Mouse (Mus musculus): ENCODE data around the gene Cacng7.
"Not testable (repeated sequence)": the region's sequence is repeated elsewhere in the genome, so short reads cannot be mapped to it uniquely, and the experiment has no call there.

The Cacng7 gene

GRCm38 (mm10) chr7:3389444-3390412, 57.0 kb downstream of the Cacng7 start:
- DNase-seq (ENCODE audit: low read depth, low spot score) = no peak

DNA sequence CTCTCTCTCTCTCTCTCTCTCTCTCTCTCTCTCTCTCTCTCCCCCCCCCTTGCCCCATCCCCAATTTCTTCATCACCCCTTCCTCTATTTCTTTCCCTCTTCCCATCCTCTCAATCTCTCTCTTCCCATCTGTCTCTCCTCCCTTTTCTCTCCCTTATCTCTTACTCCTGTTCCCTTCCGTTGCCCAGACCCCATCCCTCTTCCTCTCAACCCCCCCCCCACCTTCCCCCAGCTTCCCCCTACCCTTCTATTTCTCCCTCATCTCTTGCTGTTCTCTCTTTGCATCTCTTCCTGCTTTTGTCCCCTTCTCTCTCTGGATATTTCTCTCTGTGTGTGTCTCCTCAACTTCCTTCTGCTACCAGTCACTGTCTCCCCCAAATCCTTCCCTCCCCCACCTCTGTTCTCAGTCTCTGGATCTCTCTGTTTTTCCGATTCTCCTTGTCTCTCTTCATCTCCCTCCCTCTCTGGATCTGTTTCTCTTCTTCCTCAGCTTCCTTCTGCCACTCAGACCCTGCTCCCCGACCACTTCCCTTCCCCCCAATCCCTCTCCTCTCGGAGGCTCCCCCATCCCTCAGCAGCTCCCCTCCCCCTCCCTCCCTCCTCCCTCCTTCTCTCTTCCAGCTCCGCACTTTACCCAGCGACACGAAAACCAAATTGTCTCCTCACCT, 57.8 kb downstream of the Cacng7 start, which contains the start of gene Cacng8:
Gene Cacng8, plus strand, starts transcription at position 271 of the 668 bp plus-strand sequence.
- no peak for DNase-seq (ENCODE audit: low read depth, low spot score)

GRCm38 (mm10) chr7:3391081-3391451, 58.3 kb downstream of the Cacng7 start:
- no peak for DNase-seq (ENCODE audit: low read depth, low spot score)

DNA sequence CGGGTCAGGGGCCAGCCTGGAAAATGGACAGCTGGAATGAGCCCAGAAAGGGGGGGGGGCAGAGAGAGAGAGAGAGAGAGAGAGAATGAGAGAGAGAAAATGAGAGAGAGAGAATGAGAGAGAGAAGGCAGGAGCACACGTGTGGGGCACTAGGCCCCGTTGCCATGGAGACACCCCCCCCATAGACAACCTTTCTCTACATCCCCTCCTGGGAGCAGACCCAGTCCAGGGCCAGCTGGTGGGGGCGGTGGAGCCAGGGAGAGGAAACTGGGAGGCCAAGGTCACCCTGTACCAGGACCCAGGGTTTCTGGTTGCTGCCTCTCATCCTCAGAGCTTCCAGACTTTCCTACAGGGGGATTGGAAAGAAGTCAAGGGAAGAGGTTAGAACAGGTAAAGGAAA, 59.1 kb downstream of the Cacng7 start:
- DNase-seq (ENCODE audit: low read depth, low spot score) = no peak

DNA sequence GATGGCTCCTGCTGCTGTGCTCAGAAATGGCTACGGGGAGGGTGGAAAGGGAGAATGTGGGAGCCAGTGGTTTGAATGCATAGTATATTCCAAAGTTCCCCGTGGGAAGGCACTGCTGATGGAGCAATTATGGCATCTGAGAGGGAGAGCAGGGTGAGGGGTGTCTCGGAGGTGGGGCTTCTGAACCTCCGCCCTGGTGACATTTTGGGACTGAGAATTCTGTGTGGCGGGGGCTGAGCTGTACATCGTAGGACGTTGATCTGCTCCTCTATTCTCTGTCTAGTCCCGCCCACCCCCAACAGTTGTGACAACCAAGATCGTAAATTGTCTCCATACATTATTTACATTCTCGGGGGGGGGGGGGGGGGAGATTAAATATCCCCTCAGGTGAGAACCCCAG, 64.6 kb downstream of the Cacng7 start:
- DNase-seq (ENCODE audit: low read depth, low spot score) = no peak

DNA sequence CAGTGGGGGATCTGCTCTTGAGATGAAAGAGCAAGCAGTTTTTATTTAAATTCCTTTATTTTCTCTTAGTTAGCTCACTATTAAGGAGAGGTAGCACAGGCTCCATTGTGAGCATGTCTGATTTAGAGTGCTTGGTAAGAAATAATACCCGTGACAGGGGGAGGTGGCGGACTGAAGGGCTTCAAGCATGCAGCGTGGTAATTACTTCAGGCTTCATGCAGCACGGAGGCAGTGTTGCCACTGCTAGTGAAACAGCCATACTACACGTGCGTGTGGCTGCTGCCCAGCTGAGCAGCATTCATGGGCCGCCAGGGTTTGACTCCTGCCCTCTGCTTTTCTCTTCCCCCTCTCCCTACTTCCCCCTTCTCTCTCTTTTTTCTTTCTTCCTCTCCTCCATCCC, 65.0 kb downstream of the Cacng7 start:
- DNase-seq (ENCODE audit: low read depth, low spot score) = no peak

GRCm38 (mm10) chr7:3398363-3398762, 65.6 kb downstream of the Cacng7 start:
- DNase-seq (ENCODE audit: low read depth, low spot score) = not testable (repeated sequence)

GRCm38 (mm10) chr7:3399937-3400336, 67.2 kb downstream of the Cacng7 start:
- no peak for DNase-seq (ENCODE audit: low read depth, low spot score)

GRCm38 (mm10) chr7:3409729-3410520, 77.2 kb downstream of the Cacng7 start:
- DNase-seq (ENCODE audit: low read depth, low spot score) = no peak

- DNase-seq (ENCODE audit: low read depth, low spot score) = peak; percentile 79
These were observed 78.6 kb downstream of the Cacng7 start for GRCm38 (mm10) chr7:3411160-3411941.

DNA sequence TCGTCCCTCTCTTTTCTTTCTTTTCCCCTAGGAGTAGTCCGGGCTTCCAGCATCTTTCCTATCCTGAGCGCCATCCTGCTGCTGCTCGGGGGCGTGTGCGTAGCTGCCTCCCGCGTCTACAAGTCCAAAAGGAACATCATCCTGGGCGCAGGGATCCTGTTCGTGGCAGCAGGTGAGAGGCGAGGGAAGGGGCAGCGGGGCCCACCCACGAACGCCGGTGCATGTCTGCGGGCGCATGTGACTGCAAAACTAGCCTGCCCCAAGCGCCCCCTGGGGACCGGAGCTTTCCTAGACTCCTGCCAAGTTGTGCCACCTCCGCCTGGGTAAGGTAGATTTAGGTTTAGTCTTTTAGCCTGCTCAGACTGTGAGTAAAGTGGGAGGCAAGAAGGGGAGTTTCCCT, 79.3 kb downstream of the Cacng7 start:
- no peak for DNase-seq (ENCODE audit: low read depth, low spot score)

DNA sequence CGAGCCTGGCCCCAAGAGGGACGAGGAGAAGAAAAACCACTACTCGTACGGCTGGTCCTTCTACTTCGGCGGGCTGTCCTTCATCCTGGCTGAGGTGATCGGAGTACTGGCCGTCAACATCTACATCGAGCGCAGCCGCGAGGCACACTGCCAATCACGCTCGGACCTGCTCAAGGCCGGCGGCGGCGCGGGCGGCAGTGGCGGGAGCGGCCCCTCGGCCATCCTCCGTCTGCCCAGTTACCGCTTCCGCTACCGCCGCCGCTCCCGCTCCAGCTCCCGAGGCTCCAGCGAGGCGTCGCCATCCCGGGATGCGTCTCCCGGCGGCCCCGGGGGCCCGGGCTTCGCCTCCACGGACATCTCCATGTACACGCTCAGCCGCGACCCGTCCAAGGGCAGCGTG, 82.1 kb downstream of the Cacng7 start:
- no peak for DNase-seq (ENCODE audit: low read depth, low spot score)

DNA sequence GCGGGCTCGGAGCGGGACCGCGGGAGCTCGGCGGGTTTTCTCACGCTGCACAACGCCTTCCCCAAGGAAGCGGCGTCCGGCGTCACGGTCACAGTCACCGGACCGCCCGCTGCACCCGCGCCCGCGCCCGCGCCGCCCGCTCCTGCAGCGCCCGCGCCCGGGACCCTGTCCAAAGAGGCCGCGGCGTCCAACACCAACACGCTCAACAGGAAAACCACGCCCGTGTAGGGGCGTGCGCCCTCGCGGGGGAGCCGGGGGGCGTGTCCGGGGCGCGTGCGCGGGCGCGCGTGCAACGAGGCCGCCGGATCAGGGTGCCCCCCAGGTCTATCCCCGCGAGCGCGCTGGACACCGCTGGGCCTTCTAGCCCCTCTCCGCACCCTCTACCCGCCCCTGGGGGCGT, 82.6 kb downstream of the Cacng7 start:
- DNase-seq (ENCODE audit: low read depth, low spot score) = no peak

Data from telencephalon, adult 2 months (tissue).